Mouse (Mus musculus) testis, adult 2 months (tissue): ENCODE data around the gene 9130213A22Rik.

ENCODE experiments used
- CTCF ChIP-seq: fragments of 200-500 bp; IDR thresholded peaks from 2 replicates; pipeline ENCODE4 v1.5.1; 2012; ENCODE audit warnings: low read depth, mild to moderate bottlenecking, inconsistent platforms, low read length, moderate library complexity; ENCODE audit not compliant: control insufficient read depth, insufficient read depth, insufficient replicate concordance
- POLR2A ChIP-seq: fragments of 200-500 bp; IDR thresholded peaks from 2 replicates; pipeline ENCODE4 v1.6.1; 2012; ENCODE audit warnings: low read depth, mild to moderate bottlenecking, inconsistent platforms, low read length, moderate library complexity; ENCODE audit not compliant: control insufficient read depth

- TF ChIP-seq CTCF = no peak
- TF ChIP-seq POLR2A = no peak
Measured at GRCm38 (mm10) chr11:69119446-69120155, 2.8 kb downstream of the 9130213A22Rik start.
